Mouse (Mus musculus) activated CD4-positive, CD25-positive, alpha-beta regulatory T cell, adult 9 weeks (primary cell): ENCODE measurements around the gene Wipi2. TPM values are rescaled to one million over a fixed set of nuclear protein-coding genes. Genes with fewer than 3 reads are reported as not detected.

Source experiments
- polyA plus RNA-seq: library from polyadenylated mRNA; unstranded; fragments of 100-300 nt; shearing (Covaris generic); gene quantifications from one replicate; pipeline ENCODE4 v1.2.1, GENCODE M21; 2017

Gene Wipi2
- polyA plus RNA-seq, result 16.3 TPM

DNA sequence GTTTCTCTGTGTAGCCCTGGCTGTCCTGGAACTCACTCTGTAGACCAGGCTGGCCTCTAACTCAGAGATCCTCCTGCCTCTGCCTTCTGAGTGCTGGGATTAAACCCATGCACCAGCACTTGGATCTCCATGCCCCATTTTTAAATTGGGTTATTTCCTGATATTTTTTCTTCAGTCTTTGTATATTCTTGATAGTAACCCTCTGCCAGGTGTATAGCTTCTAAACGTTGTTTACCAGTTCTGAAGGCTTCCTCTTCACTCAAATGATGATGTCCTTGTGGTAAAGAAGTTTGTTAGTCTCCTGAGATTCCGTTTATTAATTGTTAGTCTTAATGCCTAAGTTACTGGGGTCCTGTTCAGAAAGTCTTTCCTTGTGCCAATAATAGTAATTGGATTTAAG is at the start of gene Wipi2:
Gene Wipi2 (plus strand): TSS at position 301 of the 400 bp plus-strand sequence.

DNA sequence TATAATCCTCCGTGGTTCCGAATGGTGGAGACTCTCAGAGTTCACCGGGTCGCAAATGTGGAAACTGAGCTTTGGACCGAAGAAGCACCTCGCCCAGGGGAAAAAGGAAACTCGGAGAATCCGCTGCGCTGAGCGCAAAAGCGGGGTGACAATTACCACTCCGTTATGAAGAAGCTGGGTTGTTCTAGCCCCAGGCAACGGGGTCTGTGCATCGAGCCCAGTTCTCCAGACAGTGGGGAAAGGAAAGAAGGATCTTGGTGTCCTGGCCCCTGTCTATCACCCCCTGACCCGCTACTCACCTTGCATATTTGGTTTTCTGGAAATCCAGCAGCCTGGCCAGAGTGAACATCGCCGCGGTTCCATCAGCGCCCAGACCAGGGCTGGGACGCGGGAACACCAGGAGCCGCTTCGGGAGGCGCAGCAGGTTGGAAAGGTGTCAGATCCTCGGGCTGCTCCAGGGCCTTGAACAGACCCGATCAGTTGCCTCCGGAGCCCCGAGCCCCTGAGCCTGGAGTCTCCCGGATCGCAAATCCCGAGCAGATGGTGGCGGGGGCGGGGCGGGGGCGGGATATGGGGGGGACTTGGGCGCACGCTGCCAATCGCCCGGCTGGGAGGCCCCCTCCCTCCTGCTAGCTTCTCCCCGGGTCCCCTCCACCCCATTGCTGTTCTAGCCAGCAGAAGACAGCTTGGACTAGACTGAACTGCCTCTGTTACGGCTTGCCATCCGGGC is 19.1 kb upstream of the Wipi2 start, which contains the start of gene Mmd2:
Gene Mmd2 (minus strand): TSS at position 542 of the 730 bp plus-strand sequence.

DNA sequence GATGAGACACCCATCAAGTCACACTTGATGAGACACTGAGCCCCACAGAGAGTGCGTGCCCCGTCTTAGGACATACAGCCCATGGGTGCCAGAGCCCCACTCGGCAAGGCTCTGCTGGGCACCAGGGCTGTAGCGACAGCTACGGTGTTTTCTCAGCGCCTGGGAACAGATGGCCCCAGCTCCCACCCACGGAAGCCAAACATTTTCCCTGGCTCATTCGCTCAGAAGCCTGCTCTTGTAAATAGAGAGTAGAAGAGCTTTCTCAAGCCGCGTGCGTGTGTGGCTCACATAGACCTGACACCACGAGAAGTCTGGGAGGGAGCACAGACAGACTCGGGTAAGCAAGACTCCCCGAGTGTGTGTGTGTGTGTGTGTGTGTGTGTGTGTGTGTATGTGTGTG is 64.8 kb downstream of the Wipi2 start, which contains the start of gene Slc29a4:
Gene Slc29a4 (plus strand): TSS at position 265 of the 400 bp plus-strand sequence.

Other genes starting within 250 kb of the Wipi2 start
- 2.1 TPM for gene Foxk1, start 226.2 kb upstream of the Wipi2 start, polyA plus RNA-seq
- gene Ap5z1, start 163.8 kb upstream of the Wipi2 start, polyA plus RNA-seq, result 42.1 TPM
- gene Papolb, start 97.6 kb upstream of the Wipi2 start, polyA plus RNA-seq, result not detected
- not detected for gene Radil, start 76.6 kb upstream of the Wipi2 start, polyA plus RNA-seq
- gene Mmd2, start 18.9 kb upstream of the Wipi2 start, polyA plus RNA-seq, result not detected
- gene Slc29a4, start 64.8 kb downstream of the Wipi2 start, polyA plus RNA-seq, result 0.49 TPM
- gene Tnrc18, start 190.0 kb downstream of the Wipi2 start, polyA plus RNA-seq, result 16.5 TPM